Mouse (Mus musculus) cerebellum, adult 9-11 months (tissue): ENCODE data around the gene Col23a1.
A peak's percentile ranks its signal among the peaks of the same experiment; 100 is the strongest.

Experiments used
- DNase-seq: peaks from one replicate; pipeline ENCODE4 v3.0.0; 2022

The Col23a1 gene

GRCm38 (mm10) chr11:51442599-51442998 is 152.9 kb downstream of the Col23a1 start:
- no peak for DNase-seq

- DNase-seq = no peak
Observed at GRCm38 (mm10) chr11:51443818-51444217, 154.1 kb downstream of the Col23a1 start.

- DNase-seq = no peak
Observed at GRCm38 (mm10) chr11:51444649-51445048, 154.9 kb downstream of the Col23a1 start.

- peak; percentile 12 for DNase-seq
Observed at GRCm38 (mm10) chr11:51446711-51447425, 157.1 kb downstream of the Col23a1 start.

- no peak for DNase-seq
Observed at GRCm38 (mm10) chr11:51448256-51448655, 158.5 kb downstream of the Col23a1 start.

GRCm38 (mm10) chr11:51448680-51449079 is 159.0 kb downstream of the Col23a1 start:
- no peak for DNase-seq

GRCm38 (mm10) chr11:51449881-51450280 is 160.2 kb downstream of the Col23a1 start:
- no peak for DNase-seq

GRCm38 (mm10) chr11:51451281-51451680 is 161.6 kb downstream of the Col23a1 start:
- no peak for DNase-seq

GRCm38 (mm10) chr11:51451925-51452324 is 162.2 kb downstream of the Col23a1 start:
- no peak for DNase-seq

GRCm38 (mm10) chr11:51453742-51454141 is 164.0 kb downstream of the Col23a1 start:
- DNase-seq = no peak

- no peak for DNase-seq
Observed at GRCm38 (mm10) chr11:51455501-51455900, 165.8 kb downstream of the Col23a1 start.

- no peak for DNase-seq
Observed at GRCm38 (mm10) chr11:51457624-51458023, 167.9 kb downstream of the Col23a1 start.

- DNase-seq = no peak
Observed at GRCm38 (mm10) chr11:51458649-51459048, 168.9 kb downstream of the Col23a1 start.

GRCm38 (mm10) chr11:51459569-51460043 is 169.9 kb downstream of the Col23a1 start:
- no peak for DNase-seq

GRCm38 (mm10) chr11:51468737-51469136 is 179.0 kb downstream of the Col23a1 start:
- DNase-seq = no peak

GRCm38 (mm10) chr11:51469341-51469831 is 179.7 kb downstream of the Col23a1 start:
- no peak for DNase-seq

GRCm38 (mm10) chr11:51470383-51471144 is 180.8 kb downstream of the Col23a1 start:
- no peak for DNase-seq

GRCm38 (mm10) chr11:51473686-51474085 is 184.0 kb downstream of the Col23a1 start:
- DNase-seq = no peak

- DNase-seq = no peak
Observed at GRCm38 (mm10) chr11:51476543-51476942, 186.8 kb downstream of the Col23a1 start.

- DNase-seq = peak; percentile 4
Observed at GRCm38 (mm10) chr11:51477571-51477970, 187.9 kb downstream of the Col23a1 start.

- DNase-seq = no peak
Observed at GRCm38 (mm10) chr11:51482251-51482650, 192.5 kb downstream of the Col23a1 start.

GRCm38 (mm10) chr11:51485051-51485521 is 195.4 kb downstream of the Col23a1 start:
- DNase-seq = no peak

- no peak for DNase-seq
Observed at GRCm38 (mm10) chr11:51485775-51486464, 196.2 kb downstream of the Col23a1 start.
